Mouse (Mus musculus): ENCODE data around the gene Zbed3. TPM values are rescaled to one million over a fixed set of nuclear protein-coding genes. Genes with fewer than 3 reads are reported as not detected.
A peak's percentile ranks its signal among the peaks of the same experiment; 100 is the strongest.
"Not testable (repeated sequence)": the region's sequence is repeated elsewhere in the genome, so short reads cannot be mapped to it uniquely, and the experiment has no call there.

Zbed3 gene
- polyA plus RNA-seq, 1 experiment from 2014 or later, result 59.9 TPM

DNA sequence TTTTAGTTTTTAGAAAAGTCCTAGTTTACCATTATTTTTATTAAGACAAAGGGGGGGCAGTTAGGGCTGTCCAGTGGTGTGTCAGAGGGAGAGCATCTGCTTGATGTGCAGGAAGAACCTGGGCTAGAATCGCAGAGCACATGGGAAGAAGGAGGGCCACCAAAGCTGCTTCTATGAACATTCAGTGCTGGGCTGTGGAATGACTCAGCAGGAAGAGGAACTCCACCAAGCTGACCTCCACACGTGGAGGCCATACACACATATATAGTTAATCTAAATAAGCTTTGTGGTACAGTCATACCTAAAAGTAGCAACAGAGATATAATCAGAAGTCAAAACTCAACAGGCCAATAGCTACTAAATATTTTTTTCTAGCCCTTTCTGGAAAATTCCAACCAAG, 34.8 kb downstream of the Zbed3 start:
- ATAC-seq (ENCODE audit: low read depth), result no peak
- Histone ChIP-seq H3K9ac (ENCODE audit: low read length) (no peak overlapping the region), H3K9me3 (ENCODE audit: control insufficient read depth, low read length) (no peaks in the 10 kb centered on the region), H3K4me2 (ENCODE audit: low read depth, low read length) (no peak overlapping the region), H3K27ac (ENCODE audit: low read length) (no peak overlapping the region), H3K4me3 (ENCODE audit: low read length) (no peak overlapping the region), H3K36me3 (ENCODE audit: control insufficient read depth, insufficient read depth, low read length) (peaks cover 52% of the 10 kb centered on the region), H3K4me1 (replicated peaks; ENCODE audit: control insufficient read depth, insufficient read depth, low read length) (no peaks in the 10 kb centered on the region), H3K27me3 (ENCODE audit: control insufficient read depth, insufficient read depth, low read depth, low read length) (no peaks in the 10 kb centered on the region)
- WGBS, result 73% methylated on average over 2 of the region's 2 CpGs

DNA sequence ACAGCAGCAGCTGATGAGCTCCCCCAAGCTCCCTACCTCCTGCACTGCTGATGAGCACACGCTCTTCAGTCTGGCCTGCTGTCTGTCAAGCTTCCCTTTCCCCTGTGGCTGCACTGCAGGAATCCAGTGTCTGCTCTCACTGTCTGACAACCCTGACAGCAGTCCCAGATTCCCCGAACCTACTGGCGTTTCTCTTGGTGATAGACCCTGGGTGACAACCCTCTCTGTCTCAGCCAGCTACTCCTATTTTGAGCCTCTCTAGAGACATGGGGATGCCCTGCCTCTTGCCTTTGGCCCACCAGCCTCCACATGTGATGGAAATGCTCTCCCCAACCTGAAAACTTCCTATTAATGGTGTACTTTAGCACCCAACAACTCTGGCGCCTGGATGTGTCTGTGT, 40.0 kb downstream of the Zbed3 start:
- no peak overlapping the region for H3K27ac ChIP-seq (ENCODE audit: low read length)
- H3K36me3 ChIP-seq (ENCODE audit: control insufficient read depth, insufficient read depth, low read length), result peaks cover 41% of the 10 kb centered on the region
- no peak for ATAC-seq (ENCODE audit: low read depth)

DNA sequence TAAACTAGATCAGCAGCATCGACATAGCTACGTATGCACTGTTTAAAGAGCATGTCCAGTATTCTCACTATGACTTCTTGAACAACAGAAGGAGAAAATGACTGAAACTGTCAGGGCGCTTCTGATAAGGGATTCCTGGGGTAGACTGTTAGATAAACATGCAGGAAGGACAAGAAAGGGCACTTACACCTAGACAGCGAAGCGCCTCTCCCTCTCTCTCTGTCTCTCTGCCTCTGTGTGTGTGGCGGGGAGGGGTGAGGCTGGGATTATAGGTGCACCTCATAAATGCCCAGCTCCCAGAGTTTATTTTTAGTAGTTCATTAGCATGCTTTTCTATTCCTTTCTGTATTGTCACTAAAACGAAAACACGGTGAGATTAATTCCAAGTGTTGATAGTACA, 42.9 kb downstream of the Zbed3 start:
- Histone ChIP-seq H3K4me1 (replicated peaks; ENCODE audit: control insufficient read depth, insufficient read depth, low read length) (no peaks in the 10 kb centered on the region), H3K9ac (ENCODE audit: low read length) (no peak overlapping the region), H3K27ac (ENCODE audit: low read length) (no peak overlapping the region), H3K4me2 (ENCODE audit: low read depth, low read length) (no peak overlapping the region), H3K4me3 (ENCODE audit: low read length) (no peak overlapping the region), H3K27me3 (ENCODE audit: control insufficient read depth, insufficient read depth, low read depth, low read length) (no peaks in the 10 kb centered on the region), H3K9me3 (ENCODE audit: control insufficient read depth, low read length) (no peaks in the 10 kb centered on the region), H3K36me3 (ENCODE audit: control insufficient read depth, insufficient read depth, low read length) (peaks cover 52% of the 10 kb centered on the region)
- no peak for ATAC-seq (ENCODE audit: low read depth)
- 79% methylated on average over 8 of the region's 8 CpGs for WGBS

More for the DNA sequence above, 40.0 kb downstream of the Zbed3 start:
- Histone ChIP-seq H3K4me3 (ENCODE audit: low read length) (no peak overlapping the region), H3K9me3 (ENCODE audit: control insufficient read depth, low read length) (no peaks in the 10 kb centered on the region), H3K4me2 (ENCODE audit: low read depth, low read length) (no peak overlapping the region), H3K27me3 (ENCODE audit: control insufficient read depth, insufficient read depth, low read depth, low read length) (no peaks in the 10 kb centered on the region), H3K4me1 (replicated peaks; ENCODE audit: control insufficient read depth, insufficient read depth, low read length) (no peaks in the 10 kb centered on the region), H3K9ac (ENCODE audit: low read length) (no peak overlapping the region)
- WGBS, result 74% methylated on average over 4 of the region's 4 CpGs

DNA sequence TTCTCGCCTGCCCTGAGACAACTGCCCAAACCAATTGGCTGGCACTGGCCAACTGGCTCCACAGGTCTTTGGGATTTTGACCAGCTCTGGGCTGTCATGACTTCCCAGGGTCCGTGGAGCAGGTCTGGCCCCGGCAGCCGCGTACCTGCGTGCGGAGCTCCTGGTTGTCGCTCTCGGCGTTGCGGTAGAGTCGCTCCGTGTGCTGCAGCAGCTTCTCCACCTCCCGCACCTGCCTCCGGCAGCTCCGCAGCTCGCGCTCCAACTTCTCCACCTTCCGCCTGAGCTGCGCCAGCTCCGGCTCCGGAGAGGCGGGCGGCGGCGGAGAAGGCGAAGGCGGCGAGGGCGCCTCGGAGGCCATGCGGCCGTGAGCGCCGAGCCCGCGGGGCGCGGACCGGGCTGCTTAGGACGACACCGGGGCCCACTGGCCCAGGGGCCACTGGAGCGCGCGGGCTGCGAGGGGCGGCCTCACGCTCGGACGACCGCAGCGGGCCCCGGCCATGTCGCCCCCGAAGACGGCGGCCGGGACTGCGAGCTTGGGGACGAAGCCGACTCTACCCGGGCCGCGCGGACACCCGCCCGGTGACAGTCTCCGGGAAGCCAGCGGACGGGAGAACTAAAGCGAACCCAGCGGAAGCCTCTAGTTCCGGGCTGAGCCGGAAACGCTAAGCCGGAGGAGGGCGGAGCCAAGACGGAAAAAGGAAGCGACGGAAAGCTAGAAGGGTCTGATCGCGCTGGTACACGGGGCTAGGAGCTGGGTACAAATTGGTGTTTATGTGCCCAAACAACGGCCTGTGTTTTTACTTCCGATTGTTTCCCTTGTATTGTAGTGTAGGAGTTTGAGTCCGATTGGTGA, 51.5 kb downstream of the Zbed3 start, which contains the start of gene Aggf1:
Gene Aggf1 (minus strand): TSS at position 652 of the 853 bp plus-strand sequence.
- H3K27me3 ChIP-seq (ENCODE audit: control insufficient read depth, insufficient read depth, low read depth, low read length), result no peaks in the 10 kb centered on the region
- peaks cover 12% of the 10 kb centered on the region for H3K36me3 ChIP-seq (ENCODE audit: control insufficient read depth, insufficient read depth, low read length)
- WGBS, result under 1% methylated on average over 86 of the region's 86 CpGs
- peak within 1 kb of the TSS; percentile 81 for H3K4me3 ChIP-seq (ENCODE audit: low read length)
- peaks cover 11% of the 10 kb centered on the region for H3K4me1 ChIP-seq (replicated peaks; ENCODE audit: control insufficient read depth, insufficient read depth, low read length)
- peak within 1 kb of the TSS; percentile 88 for H3K9ac ChIP-seq (ENCODE audit: low read length)
- peak within 1 kb of the TSS; percentile 56 for H3K27ac ChIP-seq (ENCODE audit: low read length)
- ATAC-seq (ENCODE audit: low read depth), result peak; percentile 99
- H3K4me2 ChIP-seq (ENCODE audit: low read depth, low read length), result peak within 1 kb of the TSS; percentile 88
- H3K9me3 ChIP-seq (ENCODE audit: control insufficient read depth, low read length), result no peaks in the 10 kb centered on the region

DNA sequence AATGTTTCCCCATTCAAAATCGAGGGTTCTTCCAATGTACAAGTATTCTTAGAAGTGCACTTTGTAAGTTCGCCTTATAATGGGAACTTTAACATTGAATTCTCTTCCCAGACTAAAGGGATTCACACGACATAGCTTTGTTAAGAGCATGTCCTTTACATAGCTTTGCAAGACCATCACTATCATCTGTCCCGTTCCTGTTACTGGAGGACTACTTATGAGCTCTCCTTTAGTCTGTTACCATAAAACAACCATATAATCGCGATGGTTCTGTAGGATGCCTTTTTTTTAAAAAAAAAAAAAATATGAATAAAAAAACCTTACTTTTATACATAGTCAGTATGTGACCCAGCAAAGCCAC, 52.1 kb downstream of the Zbed3 start:
- peak; percentile 26 for ATAC-seq (ENCODE audit: low read depth)
- peak overlapping the region; percentile 81 for H3K4me3 ChIP-seq (ENCODE audit: low read length)
- peaks cover 6% of the 10 kb centered on the region for H3K36me3 ChIP-seq (ENCODE audit: control insufficient read depth, insufficient read depth, low read length)
- H3K27me3 ChIP-seq (ENCODE audit: control insufficient read depth, insufficient read depth, low read depth, low read length), result no peaks in the 10 kb centered on the region
- no peaks in the 10 kb centered on the region for H3K9me3 ChIP-seq (ENCODE audit: control insufficient read depth, low read length)
- H3K9ac ChIP-seq (ENCODE audit: low read length), result peak overlapping the region; percentile 88
- peak overlapping the region; percentile 52 for H3K4me2 ChIP-seq (ENCODE audit: low read depth, low read length)
- peaks cover 11% of the 10 kb centered on the region for H3K4me1 ChIP-seq (replicated peaks; ENCODE audit: control insufficient read depth, insufficient read depth, low read length)
- 0 out of 2 replicates have a peak overlapping the region, but pooled peaks have one; percentile 38 for H3K27ac ChIP-seq (ENCODE audit: low read length)
- 19% methylated on average over 6 of the region's 6 CpGs for WGBS

DNA sequence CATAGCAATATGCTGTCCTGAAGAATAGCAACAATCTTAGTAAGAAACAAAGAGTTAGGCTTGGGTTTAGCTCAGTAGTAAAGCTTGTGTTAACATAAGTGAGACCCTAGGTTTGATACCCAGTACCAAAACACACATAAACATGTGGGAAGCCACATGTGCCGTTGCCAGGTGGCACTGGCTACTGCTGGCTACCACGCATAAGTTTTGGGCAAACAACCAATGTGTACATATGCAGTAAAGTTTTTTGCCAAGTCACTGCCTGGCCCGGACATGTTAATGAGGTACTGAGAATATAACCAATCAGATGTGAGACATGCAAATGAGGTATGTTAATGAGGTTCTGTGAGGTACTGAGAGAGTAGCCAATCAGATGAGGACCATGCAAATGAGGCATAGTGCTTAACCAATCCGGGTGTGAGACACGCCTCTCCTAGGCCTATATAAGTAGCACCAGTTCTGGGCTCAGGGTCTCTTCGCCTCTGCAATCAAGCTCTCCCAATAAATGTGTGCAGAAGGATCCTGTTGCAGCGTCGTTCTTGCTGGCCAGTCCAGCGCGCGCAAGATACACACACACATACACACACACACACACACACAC, 53.4 kb downstream of the Zbed3 start:
- H3K9me3 ChIP-seq (ENCODE audit: control insufficient read depth, low read length); ATAC-seq (ENCODE audit: low read depth); H3K27ac ChIP-seq (ENCODE audit: low read length); H3K4me2 ChIP-seq (ENCODE audit: low read depth, low read length); H3K9ac ChIP-seq (ENCODE audit: low read length); H3K36me3 ChIP-seq (ENCODE audit: control insufficient read depth, insufficient read depth, low read length); H3K4me3 ChIP-seq (ENCODE audit: low read length); H3K27me3 ChIP-seq (ENCODE audit: control insufficient read depth, insufficient read depth, low read depth, low read length): not testable (repeated sequence)
- H3K4me1 ChIP-seq (replicated peaks; ENCODE audit: control insufficient read depth, insufficient read depth, low read length), result peaks cover 11% of the 10 kb centered on the region
- 95% methylated on average over 11 of the region's 11 CpGs for WGBS

DNA sequence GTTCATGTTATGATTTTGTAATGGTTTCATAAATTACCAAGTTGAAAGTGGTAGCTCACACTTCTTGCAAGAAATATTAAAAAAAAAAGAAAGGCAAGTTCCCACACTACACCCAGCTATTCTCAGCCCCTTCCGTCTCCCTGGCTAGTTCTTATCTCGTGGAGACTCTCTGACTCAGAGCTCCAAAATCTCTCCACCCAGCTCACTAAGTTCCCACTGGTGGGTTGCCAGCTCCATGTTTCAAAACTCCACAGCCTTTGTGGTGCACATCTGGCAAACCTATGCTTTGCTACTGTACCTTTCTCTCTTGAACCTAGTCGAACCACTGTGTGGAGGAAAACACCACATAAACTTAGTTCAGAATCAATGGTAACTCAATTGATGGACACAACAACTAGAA, 55.3 kb downstream of the Zbed3 start:
- ATAC-seq (ENCODE audit: low read depth), result no peak
- WGBS, result 78% methylated on average over 3 of the region's 3 CpGs

DNA sequence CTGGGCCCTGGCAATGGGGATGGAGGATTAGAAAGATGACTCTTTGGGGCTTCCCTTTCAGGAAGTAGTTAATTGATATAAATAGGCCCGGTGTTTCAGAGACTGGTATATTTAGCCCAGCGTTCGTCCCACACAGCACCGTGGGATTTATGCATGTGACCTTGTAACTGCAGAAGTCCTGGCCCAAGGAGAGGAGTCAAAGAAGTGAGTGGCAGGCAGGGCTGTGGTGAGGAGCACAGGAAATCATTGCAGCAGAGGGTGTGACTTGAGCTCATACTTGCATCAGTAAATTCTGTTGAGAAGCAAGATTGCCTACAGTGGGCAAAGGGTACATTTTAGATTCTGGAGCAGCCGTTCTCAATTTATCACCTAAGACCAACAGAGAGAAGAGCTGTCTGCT, 59.0 kb downstream of the Zbed3 start:
- Histone ChIP-seq H3K27ac (ENCODE audit: low read length) (no peak overlapping the region), H3K36me3 (ENCODE audit: control insufficient read depth, insufficient read depth, low read length) (no peaks in the 10 kb centered on the region), H3K9me3 (ENCODE audit: control insufficient read depth, low read length) (no peaks in the 10 kb centered on the region), H3K4me3 (ENCODE audit: low read length) (no peak overlapping the region), H3K9ac (ENCODE audit: low read length) (no peak overlapping the region), H3K4me1 (replicated peaks; ENCODE audit: control insufficient read depth, insufficient read depth, low read length) (no peaks in the 10 kb centered on the region), H3K27me3 (ENCODE audit: control insufficient read depth, insufficient read depth, low read depth, low read length) (no peaks in the 10 kb centered on the region), H3K4me2 (ENCODE audit: low read depth, low read length) (no peak overlapping the region)
- ATAC-seq (ENCODE audit: low read depth), result no peak
- WGBS, result 57% methylated on average over 5 of the region's 5 CpGs

More for the DNA sequence above, 55.3 kb downstream of the Zbed3 start:
- Histone ChIP-seq H3K4me2 (ENCODE audit: low read depth, low read length) (no peak overlapping the region), H3K4me3 (ENCODE audit: low read length) (no peak overlapping the region), H3K27me3 (ENCODE audit: control insufficient read depth, insufficient read depth, low read depth, low read length) (no peaks in the 10 kb centered on the region), H3K9ac (ENCODE audit: low read length) (no peak overlapping the region), H3K9me3 (ENCODE audit: control insufficient read depth, low read length) (no peaks in the 10 kb centered on the region), H3K4me1 (replicated peaks; ENCODE audit: control insufficient read depth, insufficient read depth, low read length) (peaks cover 6% of the 10 kb centered on the region), H3K36me3 (ENCODE audit: control insufficient read depth, insufficient read depth, low read length) (no peaks in the 10 kb centered on the region), H3K27ac (ENCODE audit: low read length) (no peak overlapping the region)
